Mouse (Mus musculus) heart, adult 2 months (tissue): ENCODE measurements around the gene Dbx1.

Source experiments
- CTCF ChIP-seq: fragments of 200-600 bp; IDR thresholded peaks from 2 replicates; pipeline ENCODE4 v1.8.1; 2022; ENCODE audit warnings: antibody characterized with exemption, mild to moderate bottlenecking, moderate library complexity
- EP300 ChIP-seq: fragments of 200-500 bp; IDR thresholded peaks from 2 replicates; pipeline ENCODE4 v1.6.1; 2011; ENCODE audit warnings: low read depth, low read length, control low read depth; ENCODE audit not compliant: insufficient read depth
- POLR2A ChIP-seq: fragments of 200-500 bp; IDR thresholded peaks from 2 replicates; pipeline ENCODE4 v1.6.1; 2011; ENCODE audit warnings: mild to moderate bottlenecking, low read depth, low read length, control low read depth; ENCODE audit not compliant: insufficient read depth

GRCm38 (mm10) chr7:49634291-49635073, 2.2 kb downstream of the Dbx1 start:
- TF ChIP-seq CTCF (no peak), EP300 (no peak), POLR2A (no peak)
